Mouse (Mus musculus) hindbrain, embryonic 12.5 days (tissue): ENCODE data around the gene Ttll7. TPM values are rescaled to one million over a fixed set of nuclear protein-coding genes. Genes with fewer than 3 reads are reported as not detected.

ENCODE experiments used
- ATAC-seq: fragments of 200-750 bp; cut with Nextera tagmentation; 2 replicates; pipeline ENCODE4 v1.8.0; 2017; ENCODE audit warnings: moderate TSS enrichment; ENCODE audit not compliant: low FRiP score
- H3K27ac ChIP-seq: fragments of 300-500 bp; sonication (generic); 2 replicates; pipeline ENCODE4 v1.5.1; 2016; ENCODE audit warnings: mild to moderate bottlenecking
- H3K27me3 ChIP-seq: fragments of 300-500 bp; sonication (generic); 2 replicates; pipeline ENCODE4 v1.6.1; 2016; ENCODE audit warnings: mild to moderate bottlenecking
- H3K36me3 ChIP-seq: fragments of 300-500 bp; sonication (generic); 2 replicates; pipeline ENCODE4 v1.6.1; 2016; ENCODE audit warnings: mild to moderate bottlenecking
- H3K4me1 ChIP-seq: fragments of 300-500 bp; sonication (generic); 2 replicates; pipeline ENCODE4 v1.6.1; 2016
- H3K4me2 ChIP-seq: fragments of 300-500 bp; sonication (generic); replicated peaks from 2 replicates; pipeline ENCODE4 v1.6.1; 2016; ENCODE audit warnings: mild to moderate bottlenecking
- H3K4me3 ChIP-seq: fragments of 300-500 bp; sonication (generic); 2 replicates; pipeline ENCODE4 v1.5.1; 2016; ENCODE audit warnings: mild to moderate bottlenecking
- H3K9ac ChIP-seq: fragments of 300-500 bp; sonication (generic); 2 replicates; pipeline ENCODE4 v1.6.1; 2016; ENCODE audit warnings: mild to moderate bottlenecking, moderate library complexity
- H3K9me3 ChIP-seq: fragments of 300-500 bp; sonication (generic); replicated peaks from 2 replicates; pipeline ENCODE4 v1.6.1; 2016; ENCODE audit warnings: mild to moderate bottlenecking
- WGBS: fragments of 180-500 bp; shearing (Covaris S2); methylation state at CpG from one replicate; pipeline ENCODE4 v1.1.7; 2016; 5-methylcytosine and 5-hydroxymethylcytosine counted together
- polyA plus RNA-seq: library from polyadenylated mRNA; unstranded; fragments of >200 nt; fragmentation: Nextera tagmentation; extraction: Ambion mirVana; gene quantifications from 2 replicates; pipeline ENCODE4 v1.2.1, GENCODE M21; 2016

Ttll7 gene
- polyA plus RNA-seq, 1 experiment from 2014 or later, result 9.7 TPM

DNA sequence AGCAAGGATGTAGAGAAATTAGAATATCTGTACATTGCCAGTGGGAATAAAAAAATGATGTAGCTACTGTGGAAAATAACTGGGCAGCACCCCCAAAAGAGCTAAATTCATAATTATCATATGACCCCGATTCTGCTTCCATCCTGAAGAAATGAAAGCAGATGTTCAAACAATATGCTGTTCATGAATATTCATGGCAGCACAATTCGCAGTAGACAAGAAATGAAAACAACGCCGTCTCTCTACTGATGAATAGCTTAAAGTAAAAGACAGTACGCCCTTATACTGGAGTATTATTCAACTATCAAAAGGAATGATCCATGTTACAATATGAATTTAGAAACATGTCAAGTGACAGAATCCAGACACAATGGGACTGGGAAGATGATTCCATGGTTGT lies 174.1 kb downstream of the Ttll7 start:
- 58% methylated on average over 5 of the region's 5 CpGs for WGBS
- Histone ChIP-seq H3K4me2 (no peak overlapping the region), H3K4me3 (no peak overlapping the region), H3K36me3 (no peaks in the 10 kb centered on the region), H3K27ac (no peak overlapping the region), H3K27me3 (no peaks in the 10 kb centered on the region), H3K9me3 (no peaks in the 10 kb centered on the region), H3K9ac (no peak overlapping the region), H3K4me1 (peaks cover 3% of the 10 kb centered on the region; the same call in 1 of the 2 replicates)
- no peak for ATAC-seq

DNA sequence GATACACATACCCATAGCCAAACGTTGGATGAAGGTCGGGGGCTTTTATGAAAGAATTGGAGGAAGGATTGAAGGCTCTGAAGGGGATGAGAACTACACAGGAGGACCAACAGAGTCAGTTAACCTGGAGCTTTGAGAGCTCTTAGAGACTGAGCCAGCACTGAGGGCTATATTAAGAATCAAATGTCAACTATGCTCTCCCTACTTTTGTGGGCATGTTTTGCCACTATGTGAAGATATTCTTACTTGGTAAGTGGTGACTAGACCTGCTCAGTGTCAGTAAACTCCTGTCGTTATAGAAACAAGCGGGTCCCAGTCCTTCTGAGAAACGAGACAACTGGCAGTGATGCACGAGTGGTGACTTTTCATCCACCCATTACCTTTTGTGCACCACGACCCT lies 176.2 kb downstream of the Ttll7 start:
- H3K4me2 ChIP-seq, result no peak overlapping the region

DNA sequence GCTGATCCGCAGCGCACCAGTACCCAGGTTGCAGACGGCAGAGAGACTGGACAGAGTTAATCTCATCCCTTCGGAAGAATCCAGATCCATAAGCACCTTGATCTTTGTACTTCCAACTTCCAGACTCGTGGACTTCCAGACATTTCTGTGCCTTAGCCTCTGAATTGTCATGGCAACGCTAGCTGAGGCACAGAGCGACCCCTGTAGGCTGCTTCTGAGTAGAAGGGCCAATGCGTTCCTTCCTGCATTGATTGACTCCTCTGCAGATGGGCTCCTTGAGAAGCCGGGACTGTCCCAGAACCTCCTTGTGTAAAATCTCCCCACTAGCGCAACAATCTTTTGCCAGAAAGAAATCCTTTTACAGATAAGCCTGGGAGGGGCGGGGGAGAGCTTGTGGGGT lies 177.6 kb downstream of the Ttll7 start:
- H3K9me3 ChIP-seq, result no peaks in the 10 kb centered on the region
- H3K27ac ChIP-seq, result no peak overlapping the region
- no peak overlapping the region for H3K4me2 ChIP-seq
- H3K4me3 ChIP-seq, result no peak overlapping the region
- no peak overlapping the region for H3K9ac ChIP-seq
- H3K4me1 ChIP-seq, result peaks cover 3% of the 10 kb centered on the region; the same call in 1 of the 2 replicates
- WGBS, result 81% methylated on average over 11 of the region's 11 CpGs
- H3K27me3 ChIP-seq, result no peaks in the 10 kb centered on the region
- no peaks in the 10 kb centered on the region for H3K36me3 ChIP-seq
- no peak for ATAC-seq

More for the DNA sequence above, 176.2 kb downstream of the Ttll7 start:
- no peak for ATAC-seq
- peaks cover 3% of the 10 kb centered on the region; the same call in 1 of the 2 replicates for H3K4me1 ChIP-seq
- no peaks in the 10 kb centered on the region for H3K9me3 ChIP-seq
- H3K27me3 ChIP-seq, result no peaks in the 10 kb centered on the region
- no peak overlapping the region for H3K4me3 ChIP-seq
- 85% methylated on average over 7 of the region's 7 CpGs for WGBS
- H3K27ac ChIP-seq, result no peak overlapping the region
- no peaks in the 10 kb centered on the region for H3K36me3 ChIP-seq
- no peak overlapping the region for H3K9ac ChIP-seq

DNA sequence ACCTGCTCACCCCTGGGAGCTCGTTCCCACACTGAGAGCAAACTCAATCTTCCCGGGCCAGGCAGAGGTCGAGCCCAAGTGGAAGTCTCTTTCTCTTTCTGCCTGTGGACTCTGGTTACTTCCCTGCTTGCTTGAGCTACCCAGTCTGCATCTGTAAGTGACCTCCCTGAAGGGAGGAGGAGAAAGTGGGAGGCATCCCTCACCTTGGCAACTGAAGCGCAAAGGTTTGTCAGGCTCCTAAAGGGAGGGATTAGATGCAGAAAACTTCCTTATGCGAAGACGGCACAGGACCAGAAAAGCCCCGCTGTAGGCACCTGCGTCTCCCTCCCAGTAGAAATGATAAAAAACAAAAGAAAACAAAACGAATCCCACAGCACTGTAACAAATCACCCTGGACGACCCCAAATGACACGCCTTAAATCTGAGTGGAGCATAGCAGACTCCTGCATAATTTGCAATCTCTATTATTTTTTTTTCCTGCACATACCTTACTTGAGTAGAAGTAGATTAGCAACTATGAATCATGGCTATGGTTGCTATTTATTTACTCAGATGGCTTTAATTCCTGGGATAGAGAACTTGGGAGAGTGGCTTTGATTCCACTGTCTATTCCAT lies 178.2 kb downstream of the Ttll7 start:
- no peaks in the 10 kb centered on the region for H3K27me3 ChIP-seq
- H3K36me3 ChIP-seq, result no peaks in the 10 kb centered on the region
- H3K9me3 ChIP-seq, result no peaks in the 10 kb centered on the region
- H3K4me1 ChIP-seq, result peaks cover 3% of the 10 kb centered on the region; the same call in 1 of the 2 replicates
- no peak overlapping the region for H3K4me3 ChIP-seq
- no peak for ATAC-seq
- H3K4me2 ChIP-seq, result 0 out of 2 replicates have a peak overlapping the region, but pooled peaks have one; percentile 3
- no peak overlapping the region for H3K27ac ChIP-seq
- WGBS, result 52% methylated on average over 11 of the region's 11 CpGs
- no peak overlapping the region for H3K9ac ChIP-seq

Other genes with a start within 250 kb of the Ttll7 start
- not detected in 2 replicates for gene Dnase2b, start 236.8 kb upstream of the Ttll7 start, polyA plus RNA-seq
- not detected in 2 replicates for gene 4930503B20Rik, start 201.1 kb upstream of the Ttll7 start, polyA plus RNA-seq
- gene Samd13, start 166.8 kb upstream of the Ttll7 start, polyA plus RNA-seq, result 0.79 and 1.2 TPM in 2 replicates
- gene Prkacb, start 39.4 kb upstream of the Ttll7 start, polyA plus RNA-seq, result 102 and 112 TPM in 2 replicates